Mouse (Mus musculus) cortical plate, adult 2 months (tissue): ENCODE results near the gene Slc7a7. TPM values are rescaled to one million over a fixed set of nuclear protein-coding genes. Genes with fewer than 3 reads are reported as not detected.

Experiments used
- H3K27ac ChIP-seq: fragments of 200-500 bp; 2 replicates; pipeline ENCODE4 v1.5.1; 2012; ENCODE audit warnings: low read length, control low read depth, inconsistent platforms; ENCODE audit not compliant: insufficient read depth
- H3K4me1 ChIP-seq: fragments of 200-500 bp; 2 replicates; pipeline ENCODE4 v1.6.1; 2011; ENCODE audit warnings: low read length; ENCODE audit not compliant: control insufficient read depth, insufficient read depth
- H3K4me3 ChIP-seq: fragments of 200-500 bp; 2 replicates; pipeline ENCODE4 v1.5.1; 2011; ENCODE audit warnings: mild to moderate bottlenecking, low read length, control low read depth; ENCODE audit not compliant: insufficient read depth
- CTCF ChIP-seq: fragments of 200-500 bp; IDR thresholded peaks from 2 replicates; pipeline ENCODE4 v1.5.1; 2011; ENCODE audit warnings: mild to moderate bottlenecking, control low read depth, low read length; ENCODE audit not compliant: insufficient read depth; ENCODE audit errors: extremely low read depth
- POLR2A ChIP-seq: fragments of 200-500 bp; IDR thresholded peaks from 2 replicates; pipeline ENCODE4 v1.6.1; 2011; ENCODE audit warnings: mild to moderate bottlenecking, low read length, control low read depth; ENCODE audit not compliant: insufficient read depth; ENCODE audit errors: extremely low read depth
- polyA plus RNA-seq: library from polyadenylated mRNA; depleted of rRNA; stranded (reverse); fragments of >200 nt; gene quantifications from 2 replicates; pipeline ENCODE4 v1.2.3, GENCODE M21; 2012; rRNA removed

The Slc7a7 gene
- polyA plus RNA-seq, 1 experiment: 3.1 TPM

- no peak for TF ChIP-seq POLR2A
- TF ChIP-seq CTCF: no peak
- H3K4me1 ChIP-seq: no peaks in the 10 kb centered on the region
- no peak overlapping the region for H3K4me3 ChIP-seq
- no peak overlapping the region for H3K27ac ChIP-seq
These were observed 84.0 kb downstream of the Slc7a7 start for GRCm38 (mm10) chr14:54333452-54334189.

GRCm38 (mm10) chr14:54332176-54333074 is 85.2 kb downstream of the Slc7a7 start:
- Histone ChIP-seq H3K27ac (no peak overlapping the region), H3K4me1 (no peaks in the 10 kb centered on the region), H3K4me3 (no peak overlapping the region)
- TF ChIP-seq CTCF: no peak
- TF ChIP-seq POLR2A: no peak

GRCm38 (mm10) chr14:54331178-54331577 is 86.4 kb downstream of the Slc7a7 start:
- H3K4me1 ChIP-seq: no peaks in the 10 kb centered on the region
- TF ChIP-seq POLR2A: no peak
- no peak for TF ChIP-seq CTCF
- H3K27ac ChIP-seq: no peak overlapping the region
- H3K4me3 ChIP-seq: no peak overlapping the region

GRCm38 (mm10) chr14:54329201-54329600 is 88.4 kb downstream of the Slc7a7 start:
- Histone ChIP-seq H3K4me3 (no peak overlapping the region), H3K4me1 (no peaks in the 10 kb centered on the region), H3K27ac (no peak overlapping the region)
- no peak for TF ChIP-seq POLR2A
- no peak for TF ChIP-seq CTCF

GRCm38 (mm10) chr14:54328548-54328947 is 89.0 kb downstream of the Slc7a7 start:
- TF ChIP-seq CTCF (no peak), POLR2A (no peak)
- Histone ChIP-seq H3K4me1 (no peaks in the 10 kb centered on the region), H3K27ac (no peak overlapping the region), H3K4me3 (no peak overlapping the region)

- no peak for TF ChIP-seq POLR2A
- TF ChIP-seq CTCF: no peak
- Histone ChIP-seq H3K4me3 (no peak overlapping the region), H3K27ac (no peak overlapping the region), H3K4me1 (no peaks in the 10 kb centered on the region)
These were observed 93.1 kb downstream of the Slc7a7 start for GRCm38 (mm10) chr14:54324486-54324885.

GRCm38 (mm10) chr14:54321556-54322376 is 95.8 kb downstream of the Slc7a7 start:
- TF ChIP-seq CTCF (no peak), POLR2A (no peak)
- no peaks in the 10 kb centered on the region for H3K4me1 ChIP-seq
- H3K27ac ChIP-seq: no peak overlapping the region
- no peak overlapping the region for H3K4me3 ChIP-seq

Other genes starting within 250 kb of the Slc7a7 start
- gene Dad1, start 163.7 kb downstream of the Slc7a7 start, polyA plus RNA-seq: 227 and 267 TPM in 2 replicates
- gene Abhd4, start 163.6 kb downstream of the Slc7a7 start, polyA plus RNA-seq: 47.8 and 55.7 TPM in 2 replicates
- not detected in 2 replicates for gene Olfr49, start 132.8 kb downstream of the Slc7a7 start, polyA plus RNA-seq
- 69.0 and 71.1 TPM in 2 replicates for gene Oxa1l, start 56.9 kb downstream of the Slc7a7 start, polyA plus RNA-seq
- 118 and 128 TPM in 2 replicates for gene Mrpl52, start 9.1 kb upstream of the Slc7a7 start, polyA plus RNA-seq
- gene Mmp14, start 13.8 kb upstream of the Slc7a7 start, polyA plus RNA-seq: 11.0 and 11.5 TPM in 2 replicates
- 33.0 and 33.3 TPM in 2 replicates for gene Lrp10, start 46.4 kb upstream of the Slc7a7 start, polyA plus RNA-seq
- 6.0 and 7.9 TPM in 2 replicates for gene Rem2, start 58.3 kb upstream of the Slc7a7 start, polyA plus RNA-seq
- 52.6 and 54.8 TPM in 2 replicates for gene Prmt5, start 99.7 kb upstream of the Slc7a7 start, polyA plus RNA-seq
- 3.7 and 3.8 TPM in 2 replicates for gene Haus4, start 136.8 kb upstream of the Slc7a7 start, polyA plus RNA-seq
- gene Ajuba, start 159.8 kb upstream of the Slc7a7 start, polyA plus RNA-seq: 2.3 and 3.0 TPM in 2 replicates
- gene 4931414P19Rik, start 188.2 kb upstream of the Slc7a7 start, polyA plus RNA-seq: 5.2 and 5.8 TPM in 2 replicates
- 181 and 197 TPM in 2 replicates for gene Psmb5, start 200.2 kb upstream of the Slc7a7 start, polyA plus RNA-seq
- 0.17 and 0.23 TPM in 2 replicates for gene Psmb11, start 203.7 kb upstream of the Slc7a7 start, polyA plus RNA-seq
- not detected in 2 replicates for gene Gm17606, start 223.2 kb upstream of the Slc7a7 start, polyA plus RNA-seq
- gene Cdh24, start 223.6 kb upstream of the Slc7a7 start, polyA plus RNA-seq: 13.3 and 18.6 TPM in 2 replicates